Mouse (Mus musculus): ENCODE measurements at regions not wholly inside any gene's neighbourhood (a gene's known extent, or its start where the extent isn't known, plus 50 kb on each side); places are given as distances from the start of the nearest gene placed in this dataset.
"Not testable (repeated sequence)": the region's sequence is repeated elsewhere in the genome, so short reads cannot be mapped to it uniquely, and the experiment has no call there.

GRCm38 (mm10) chr3:17589956-17590546 is 358.2 kb upstream of the Cypt12 start:
- peak; percentile 45 for DNase-seq (ENCODE audit: low read depth)
- TF ChIP-seq POLR2A (IDR thresholded peaks at IDR 0.05; ENCODE audit: borderline replicate concordance, extremely low read depth, insufficient read depth, insufficient read length, poor library complexity, severe bottlenecking) = no peak
- no peak for TF ChIP-seq CTCF (IDR thresholded peaks at IDR 0.05; ENCODE audit: borderline replicate concordance, extremely low read depth, insufficient read depth, insufficient read length)

- peak; percentile 88 for DNase-seq (ENCODE audit: low read depth)
- no peak for TF ChIP-seq POLR2A (IDR thresholded peaks at IDR 0.05; ENCODE audit: borderline replicate concordance, extremely low read depth, insufficient read depth, insufficient read length, poor library complexity, severe bottlenecking)
- TF ChIP-seq CTCF (IDR thresholded peaks at IDR 0.05; ENCODE audit: borderline replicate concordance, extremely low read depth, insufficient read depth, insufficient read length) = no peak
These were observed 355.7 kb upstream of the Cypt12 start for GRCm38 (mm10) chr3:17592463-17592862.

GRCm38 (mm10) chr3:17596365-17596764 is 351.8 kb upstream of the Cypt12 start:
- no peak for DNase-seq (ENCODE audit: low read depth)
- TF ChIP-seq POLR2A (IDR thresholded peaks at IDR 0.05; ENCODE audit: borderline replicate concordance, extremely low read depth, insufficient read depth, insufficient read length, poor library complexity, severe bottlenecking) (no peak), CTCF (IDR thresholded peaks at IDR 0.05; ENCODE audit: borderline replicate concordance, extremely low read depth, insufficient read depth, insufficient read length) (no peak)

- TF ChIP-seq CTCF (IDR thresholded peaks at IDR 0.05; ENCODE audit: borderline replicate concordance, extremely low read depth, insufficient read depth, insufficient read length) = peak; percentile 47; the same call in 1 of the 2 replicates
- TF ChIP-seq POLR2A (IDR thresholded peaks at IDR 0.05; ENCODE audit: borderline replicate concordance, extremely low read depth, insufficient read depth, insufficient read length, poor library complexity, severe bottlenecking) = no peak
- no peak for DNase-seq (ENCODE audit: low read depth)
These were observed 334.7 kb upstream of the Cypt12 start for GRCm38 (mm10) chr3:17613486-17613885.

- TF ChIP-seq CTCF (IDR thresholded peaks at IDR 0.05; ENCODE audit: borderline replicate concordance, extremely low read depth, insufficient read depth, insufficient read length) = no peak
- no peak for TF ChIP-seq POLR2A (IDR thresholded peaks at IDR 0.05; ENCODE audit: borderline replicate concordance, extremely low read depth, insufficient read depth, insufficient read length, poor library complexity, severe bottlenecking)
- DNase-seq (ENCODE audit: low read depth) = peak; percentile 98
These were observed 331.7 kb upstream of the Cypt12 start for GRCm38 (mm10) chr3:17616439-17617070.

GRCm38 (mm10) chr3:17619489-17619888 is 328.7 kb upstream of the Cypt12 start:
- TF ChIP-seq CTCF (IDR thresholded peaks at IDR 0.05; ENCODE audit: borderline replicate concordance, extremely low read depth, insufficient read depth, insufficient read length) (no peak), POLR2A (IDR thresholded peaks at IDR 0.05; ENCODE audit: borderline replicate concordance, extremely low read depth, insufficient read depth, insufficient read length, poor library complexity, severe bottlenecking) (no peak)
- peak; percentile 76 for DNase-seq (ENCODE audit: low read depth)

GRCm38 (mm10) chr3:17619890-17620289 is 328.3 kb upstream of the Cypt12 start:
- peak; percentile 92 for DNase-seq (ENCODE audit: low read depth)
- TF ChIP-seq CTCF (IDR thresholded peaks at IDR 0.05; ENCODE audit: borderline replicate concordance, extremely low read depth, insufficient read depth, insufficient read length) = no peak

GRCm38 (mm10) chr3:17620398-17620797 is 327.8 kb upstream of the Cypt12 start:
- TF ChIP-seq CTCF (IDR thresholded peaks at IDR 0.05; ENCODE audit: borderline replicate concordance, extremely low read depth, insufficient read depth, insufficient read length) (no peak), POLR2A (IDR thresholded peaks at IDR 0.05; ENCODE audit: borderline replicate concordance, extremely low read depth, insufficient read depth, insufficient read length, poor library complexity, severe bottlenecking) (no peak)
- DNase-seq (ENCODE audit: low read depth) = peak; percentile 53

- peak; percentile 69 for DNase-seq (ENCODE audit: low read depth)
- no peak for TF ChIP-seq POLR2A (IDR thresholded peaks at IDR 0.05; ENCODE audit: borderline replicate concordance, extremely low read depth, insufficient read depth, insufficient read length, poor library complexity, severe bottlenecking)
- TF ChIP-seq CTCF (IDR thresholded peaks at IDR 0.05; ENCODE audit: borderline replicate concordance, extremely low read depth, insufficient read depth, insufficient read length) = no peak
These were observed 315.7 kb upstream of the Cypt12 start for GRCm38 (mm10) chr3:17632484-17632883.

- DNase-seq (ENCODE audit: low read depth) = no peak
- TF ChIP-seq CTCF (IDR thresholded peaks at IDR 0.05; ENCODE audit: borderline replicate concordance, extremely low read depth, insufficient read depth, insufficient read length) (no peak), POLR2A (IDR thresholded peaks at IDR 0.05; ENCODE audit: borderline replicate concordance, extremely low read depth, insufficient read depth, insufficient read length, poor library complexity, severe bottlenecking) (no peak)
These were observed 311.9 kb upstream of the Cypt12 start for GRCm38 (mm10) chr3:17636276-17636675.

GRCm38 (mm10) chr3:17659988-17660387 is 288.2 kb upstream of the Cypt12 start:
- not testable (repeated sequence) for DNase-seq (ENCODE audit: low read depth)

- DNase-seq (ENCODE audit: low read depth) = no peak
- TF ChIP-seq POLR2A (IDR thresholded peaks at IDR 0.05; ENCODE audit: borderline replicate concordance, extremely low read depth, insufficient read depth, insufficient read length, poor library complexity, severe bottlenecking) (no peak), CTCF (IDR thresholded peaks at IDR 0.05; ENCODE audit: borderline replicate concordance, extremely low read depth, insufficient read depth, insufficient read length) (no peak)
These were observed 286.2 kb upstream of the Cypt12 start for GRCm38 (mm10) chr3:17661987-17662386.

All from brain, embryonic 14.5 days (tissue).